Mouse (Mus musculus) neutrophil, adult 5-6 weeks (primary cell): ENCODE measurements around the gene Fen1. TPM values are rescaled to one million over a fixed set of nuclear protein-coding genes. Genes with fewer than 3 reads are reported as not detected.

Source experiments
- ATAC-seq: fragments of 151-379, 151-347 bp; 2 replicates; pipeline ENCODE4 v1.8.0; 2017; ENCODE audit warnings: mild to moderate bottlenecking, moderate TSS enrichment; ENCODE audit not compliant: insufficient number of reproducible peaks, poor library complexity, low FRiP score, severe bottlenecking; ENCODE audit errors: extremely low read depth
- total RNA-seq: library from RNA; stranded (forward); fragments of 200-1000 nt; gene quantifications from 2 replicates; pipeline ENCODE4 v1.2.3, GENCODE M21; 2017

Fen1 gene
- total RNA-seq, 1 experiment from 2014 or later: 18.9 TPM

- no peak for ATAC-seq
Measured at GRCm38 (mm10) chr19:10219593-10219992, 15.6 kb upstream of the Fen1 start.

- ATAC-seq: no peak
Measured at GRCm38 (mm10) chr19:10219108-10219507, 15.1 kb upstream of the Fen1 start.

- no peak for ATAC-seq
Measured at GRCm38 (mm10) chr19:10216101-10216500, 12.1 kb upstream of the Fen1 start.

GRCm38 (mm10) chr19:10213796-10214471 lies 10.0 kb upstream of the Fen1 start:
- no peak for ATAC-seq

- no peak for ATAC-seq
Measured at GRCm38 (mm10) chr19:10210885-10211284, 6.9 kb upstream of the Fen1 start.

GRCm38 (mm10) chr19:10208851-10209250 lies 4.9 kb upstream of the Fen1 start:
- ATAC-seq: no peak

GRCm38 (mm10) chr19:10205051-10205450 lies 1.1 kb upstream of the Fen1 start:
- ATAC-seq: no peak

GRCm38 (mm10) chr19:10204616-10205001 lies 640 bp upstream of the Fen1 start:
- ATAC-seq: peak; percentile 47; the same call in 1 of the 2 replicates

- no peak for ATAC-seq
Measured at GRCm38 (mm10) chr19:10203146-10203847, 672 bp downstream of the Fen1 start.

- peak; percentile 80 for ATAC-seq
Measured at GRCm38 (mm10) chr19:10198723-10199122, 5.2 kb downstream of the Fen1 start.

- no peak for ATAC-seq
Measured at GRCm38 (mm10) chr19:10198286-10198685, 5.7 kb downstream of the Fen1 start.

- ATAC-seq: no peak
Measured at GRCm38 (mm10) chr19:10197130-10197529, 6.8 kb downstream of the Fen1 start.

GRCm38 (mm10) chr19:10195252-10195651 lies 8.7 kb downstream of the Fen1 start:
- no peak for ATAC-seq

GRCm38 (mm10) chr19:10194337-10194736 lies 9.6 kb downstream of the Fen1 start:
- no peak for ATAC-seq

GRCm38 (mm10) chr19:10191326-10191725 lies 12.6 kb downstream of the Fen1 start:
- ATAC-seq: peak; percentile 53

GRCm38 (mm10) chr19:10190796-10191195 lies 13.2 kb downstream of the Fen1 start:
- no peak for ATAC-seq

GRCm38 (mm10) chr19:10189940-10190339 lies 14.0 kb downstream of the Fen1 start:
- ATAC-seq: no peak

GRCm38 (mm10) chr19:10189022-10189421 lies 14.9 kb downstream of the Fen1 start:
- no peak for ATAC-seq

GRCm38 (mm10) chr19:10188281-10188811 lies 15.6 kb downstream of the Fen1 start:
- ATAC-seq: no peak

GRCm38 (mm10) chr19:10186569-10186968 lies 17.4 kb downstream of the Fen1 start:
- ATAC-seq: no peak
